Mouse (Mus musculus): ENCODE results near the gene Vps8.

DNA sequence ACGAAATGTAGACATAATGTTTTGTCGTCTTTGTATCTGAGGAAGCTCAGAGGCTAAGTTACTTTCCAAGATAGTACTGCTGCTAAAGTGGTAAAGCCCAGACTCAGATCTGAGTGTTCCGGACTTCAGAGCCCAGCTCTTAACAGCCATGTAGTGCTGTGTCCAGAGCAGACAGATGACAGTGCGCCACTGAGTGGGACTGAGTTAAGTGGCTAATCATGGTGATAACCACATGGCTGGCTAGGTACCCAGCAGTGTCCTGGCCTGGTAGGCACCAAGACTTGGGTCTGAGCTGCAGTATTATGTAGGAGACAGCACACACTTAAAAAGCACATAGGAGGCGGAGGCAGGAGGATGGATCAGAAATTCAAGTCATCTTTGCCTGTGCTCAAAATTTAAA is 60.9 kb downstream of the Vps8 start:
- no peak for TF ChIP-seq CTCF (IDR thresholded peaks at IDR 0.05; ENCODE audit: control insufficient read depth, insufficient read depth, insufficient read length)
- no peak for TF ChIP-seq USF1 (IDR thresholded peaks at IDR 0.05; ENCODE audit: low read depth)

All from C2C12 (cell line).